Mouse (Mus musculus) neural tube, embryonic 14.5 days (tissue): ENCODE results near the gene Lrrc20. TPM values are rescaled to one million over a fixed set of nuclear protein-coding genes. Genes with fewer than 3 reads are reported as not detected.

ENCODE experiments used
- ATAC-seq: fragments of 200-750 bp; cut with Nextera tagmentation; 2 replicates; pipeline ENCODE4 v1.8.0; 2017; ENCODE audit warnings: low read depth, mild to moderate bottlenecking, moderate TSS enrichment, moderate library complexity
- H3K27ac ChIP-seq: fragments of 300-500 bp; sonication (generic); 2 replicates; pipeline ENCODE4 v1.5.1; 2014; ENCODE audit warnings: low read depth, mild to moderate bottlenecking, control low read depth, low read length, moderate library complexity, mixed read lengths
- H3K27me3 ChIP-seq: fragments of 300-500 bp; sonication (generic); 2 replicates; pipeline ENCODE4 v1.6.1; 2014; ENCODE audit warnings: low read length; ENCODE audit not compliant: control insufficient read depth, insufficient read depth
- H3K36me3 ChIP-seq: fragments of 300-500 bp; sonication (generic); 2 replicates; pipeline ENCODE4 v1.6.1; 2014; ENCODE audit warnings: low read length, mixed read lengths; ENCODE audit not compliant: control insufficient read depth, insufficient read depth
- H3K4me1 ChIP-seq: fragments of 300-500 bp; sonication (generic); 2 replicates; pipeline ENCODE4 v1.6.1; 2014; ENCODE audit warnings: low read length; ENCODE audit not compliant: control insufficient read depth, insufficient read depth
- H3K4me2 ChIP-seq: fragments of 300-500 bp; sonication (generic); 2 replicates; pipeline ENCODE4 v1.6.1; 2014; ENCODE audit warnings: mild to moderate bottlenecking, low read depth, low read length, control low read depth
- H3K4me3 ChIP-seq: fragments of 300-500 bp; sonication (generic); 2 replicates; pipeline ENCODE4 v1.5.1; 2014; ENCODE audit warnings: low read depth, low read length, control low read depth, mixed read lengths
- H3K9ac ChIP-seq: fragments of 300-500 bp; sonication (generic); replicated peaks from 2 replicates; pipeline ENCODE4 v1.6.1; 2014; ENCODE audit warnings: low read depth, mild to moderate bottlenecking, control low read depth, low read length, mixed read lengths
- H3K9me3 ChIP-seq: fragments of 300-500 bp; sonication (generic); 2 replicates; pipeline ENCODE4 v1.6.1; 2016; ENCODE audit warnings: low read length; ENCODE audit not compliant: control insufficient read depth
- WGBS: fragments of 180-500 bp; shearing (Covaris S2); extraction: QIAGEN DNeasy Blood & Tissue Kit; methylation state at CpG from one replicate; pipeline ENCODE4 v1.1.7; 2014; 5-methylcytosine and 5-hydroxymethylcytosine counted together
- polyA plus RNA-seq: library from polyadenylated mRNA; unstranded; fragments of >200 nt; fragmentation: Nextera tagmentation; extraction: Ambion mirVana; gene quantifications from 2 replicates; pipeline ENCODE4 v1.2.1, GENCODE M21; 2014

The Lrrc20 gene
- polyA plus RNA-seq, 1 experiment from 2014 or later: 14.8 TPM

- Histone ChIP-seq H3K9ac (no peak overlapping the region), H3K27ac (no peak overlapping the region), H3K9me3 (no peaks in the 10 kb centered on the region), H3K36me3 (no peaks in the 10 kb centered on the region), H3K27me3 (no peaks in the 10 kb centered on the region), H3K4me2 (no peak overlapping the region), H3K4me1 (peaks cover 35% of the 10 kb centered on the region), H3K4me3 (no peak overlapping the region)
- whole genome bisulfite sequencing: 16% methylated on average over 4 of the region's 4 CpGs
- ATAC-seq: no peak
Measured at GRCm38 (mm10) chr10:61538446-61538845, 62.8 kb downstream of the Lrrc20 start.

- 58% methylated on average over 12 of the region's 12 CpGs for WGBS
- peak; percentile 12; the same call in 1 of the 2 replicates for ATAC-seq
- no peaks in the 10 kb centered on the region for H3K27me3 ChIP-seq
Measured at GRCm38 (mm10) chr10:61544127-61544862, 68.7 kb downstream of the Lrrc20 start.

GRCm38 (mm10) chr10:61544863-61545240, 69.3 kb downstream of the Lrrc20 start:
- H3K36me3 ChIP-seq: no peaks in the 10 kb centered on the region
- no peaks in the 10 kb centered on the region for H3K9me3 ChIP-seq
- no peak overlapping the region for H3K4me3 ChIP-seq
- peaks cover 4% of the 10 kb centered on the region; the same call in 1 of the 2 replicates for H3K4me1 ChIP-seq
- no peaks in the 10 kb centered on the region for H3K27me3 ChIP-seq
- H3K4me2 ChIP-seq: no peak overlapping the region
- H3K27ac ChIP-seq: no peak overlapping the region
- 71% methylated on average over 9 of the region's 9 CpGs for WGBS
- no peak for ATAC-seq
- no peak overlapping the region for H3K9ac ChIP-seq

More at GRCm38 (mm10) chr10:61544127-61544862, 68.7 kb downstream of the Lrrc20 start:
- H3K9ac ChIP-seq: no peak overlapping the region
- H3K4me3 ChIP-seq: no peak overlapping the region
- peaks cover 2% of the 10 kb centered on the region; the same call in 1 of the 2 replicates for H3K4me1 ChIP-seq
- H3K9me3 ChIP-seq: no peaks in the 10 kb centered on the region
- H3K27ac ChIP-seq: no peak overlapping the region
- no peak overlapping the region for H3K4me2 ChIP-seq
- H3K36me3 ChIP-seq: no peaks in the 10 kb centered on the region

GRCm38 (mm10) chr10:61550106-61550505, 74.5 kb downstream of the Lrrc20 start:
- Histone ChIP-seq H3K27me3 (no peaks in the 10 kb centered on the region), H3K36me3 (no peaks in the 10 kb centered on the region), H3K4me2 (no peak overlapping the region), H3K9me3 (no peaks in the 10 kb centered on the region), H3K4me1 (0 out of 2 replicates have a peak, but pooled peaks cover 3% of the 10 kb centered on the region), H3K27ac (no peak overlapping the region), H3K4me3 (no peak overlapping the region), H3K9ac (no peak overlapping the region)
- peak; percentile 73; the same call in 1 of the 2 replicates for ATAC-seq
- WGBS: 61% methylated on average over 8 of the region's 8 CpGs

GRCm38 (mm10) chr10:61555155-61555554, 79.6 kb downstream of the Lrrc20 start:
- no peaks in the 10 kb centered on the region for H3K27me3 ChIP-seq
- no peaks in the 10 kb centered on the region for H3K9me3 ChIP-seq
- ATAC-seq: no peak
- H3K4me2 ChIP-seq: no peak overlapping the region
- no peak overlapping the region for H3K4me3 ChIP-seq
- no peak overlapping the region for H3K9ac ChIP-seq
- no peaks in the 10 kb centered on the region for H3K36me3 ChIP-seq
- WGBS: 80% methylated on average over 6 of the region's 6 CpGs
- no peak overlapping the region for H3K27ac ChIP-seq
- H3K4me1 ChIP-seq: no peaks in the 10 kb centered on the region

GRCm38 (mm10) chr10:61558631-61559030, 83.0 kb downstream of the Lrrc20 start:
- whole genome bisulfite sequencing: 90% methylated on average over 2 of the region's 2 CpGs
- ATAC-seq: no peak
- Histone ChIP-seq H3K4me3 (no peak overlapping the region), H3K9me3 (no peaks in the 10 kb centered on the region), H3K27ac (no peak overlapping the region), H3K4me1 (no peaks in the 10 kb centered on the region), H3K27me3 (no peaks in the 10 kb centered on the region), H3K4me2 (no peak overlapping the region), H3K9ac (no peak overlapping the region), H3K36me3 (no peaks in the 10 kb centered on the region)

GRCm38 (mm10) chr10:61559544-61559943, 83.9 kb downstream of the Lrrc20 start:
- H3K9me3 ChIP-seq: no peaks in the 10 kb centered on the region
- H3K4me1 ChIP-seq: no peaks in the 10 kb centered on the region
- ATAC-seq: no peak
- H3K4me3 ChIP-seq: no peak overlapping the region
- no peak overlapping the region for H3K9ac ChIP-seq
- H3K27ac ChIP-seq: no peak overlapping the region
- H3K4me2 ChIP-seq: no peak overlapping the region
- H3K36me3 ChIP-seq: no peaks in the 10 kb centered on the region
- H3K27me3 ChIP-seq: no peaks in the 10 kb centered on the region

GRCm38 (mm10) chr10:61563550-61563949, 87.9 kb downstream of the Lrrc20 start:
- no peak overlapping the region for H3K4me2 ChIP-seq
- ATAC-seq: no peak
- no peaks in the 10 kb centered on the region for H3K9me3 ChIP-seq
- H3K4me3 ChIP-seq: no peak overlapping the region
- H3K4me1 ChIP-seq: no peaks in the 10 kb centered on the region
- WGBS: 76% methylated on average over 9 of the region's 9 CpGs
- no peak overlapping the region for H3K27ac ChIP-seq
- no peaks in the 10 kb centered on the region for H3K36me3 ChIP-seq
- no peak overlapping the region for H3K9ac ChIP-seq
- no peaks in the 10 kb centered on the region for H3K27me3 ChIP-seq

- no peak overlapping the region for H3K4me3 ChIP-seq
- no peaks in the 10 kb centered on the region for H3K36me3 ChIP-seq
- H3K9me3 ChIP-seq: no peaks in the 10 kb centered on the region
- WGBS: 82% methylated on average over 4 of the region's 4 CpGs
- H3K9ac ChIP-seq: no peak overlapping the region
- H3K4me2 ChIP-seq: no peak overlapping the region
- no peaks in the 10 kb centered on the region for H3K4me1 ChIP-seq
- no peak for ATAC-seq
- no peaks in the 10 kb centered on the region for H3K27me3 ChIP-seq
- H3K27ac ChIP-seq: no peak overlapping the region
Measured at GRCm38 (mm10) chr10:61564408-61564807, 88.8 kb downstream of the Lrrc20 start.
